Mouse (Mus musculus): Measurements from ENCODE around the gene Kcnj3. TPM values are rescaled to one million over a fixed set of nuclear protein-coding genes. Genes with fewer than 3 reads are reported as not detected.
"Not testable (repeated sequence)": the region's sequence is repeated elsewhere in the genome, so short reads cannot be mapped to it uniquely, and the experiment has no call there.

Gene Kcnj3
- under 1 TPM; 0.29 to 0.51 TPM for total RNA-seq (2021)
- long read RNA-seq, experiment 1: 0 reads
- long read RNA-seq, experiment 2: 0 reads

- intact Hi-C loops (cut with DNase I; ENCODE audit: low total_unique reads): no loop called here
- DNase-seq: no peak
Observed at GRCm38 (mm10) chr2:55435721-55436260, at the start of gene Kcnj3. Gene Kcnj3 (plus strand): TSS chr2:55435970.

GRCm38 (mm10) chr2:55390330-55390989 is 45.3 kb upstream of the Kcnj3 start:
- intact Hi-C loops (cut with DNase I; ENCODE audit: low total_unique reads): no loop called here
- DNase-seq: no peak

GRCm38 (mm10) chr2:55405307-55405706 is 30.5 kb upstream of the Kcnj3 start:
- no peak for DNase-seq
- intact Hi-C loops (cut with DNase I; ENCODE audit: low total_unique reads): no loop called here

DNA sequence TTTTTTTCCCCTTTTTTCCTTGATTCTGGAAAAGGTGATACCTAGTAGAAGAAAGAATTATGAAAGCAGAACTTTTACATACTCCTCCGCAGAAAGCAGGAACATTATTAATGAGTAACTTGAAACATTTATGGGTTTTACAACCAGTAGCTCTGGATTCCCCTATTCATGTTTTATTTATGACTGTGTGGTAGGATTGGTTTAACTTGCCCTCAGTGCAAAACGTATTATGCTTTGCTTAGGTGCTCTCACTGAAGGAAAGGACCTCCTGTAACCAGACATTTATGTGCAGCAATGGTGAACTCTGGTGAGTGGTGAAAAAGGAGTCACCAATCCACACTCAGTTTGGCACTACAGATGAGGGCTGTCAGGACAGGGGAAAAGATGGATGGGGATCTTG is 8.1 kb upstream of the Kcnj3 start:
- no peak for DNase-seq
- intact Hi-C loops (cut with DNase I; ENCODE audit: low total_unique reads): no loop called here

DNA sequence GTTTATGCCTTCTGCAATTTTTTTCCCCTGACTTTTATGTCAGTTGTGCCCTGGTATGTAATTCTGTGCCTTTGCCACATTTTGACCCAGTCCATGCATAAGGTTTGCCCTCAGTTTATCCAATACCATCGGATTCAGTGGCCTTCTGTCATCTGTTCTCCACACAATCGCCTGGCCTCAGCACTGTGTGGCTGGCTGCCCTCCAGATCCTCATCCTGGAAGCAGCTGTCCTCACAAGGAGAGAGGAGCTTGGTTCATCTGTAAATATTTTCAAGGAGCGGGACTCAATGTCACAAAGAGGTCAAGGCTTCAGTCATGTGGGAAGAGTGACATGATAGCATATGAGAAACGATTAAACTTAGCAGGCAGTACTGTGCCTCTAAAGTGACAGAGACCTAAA is 3.7 kb upstream of the Kcnj3 start:
- DNase-seq: no peak
- intact Hi-C loops (cut with DNase I; ENCODE audit: low total_unique reads): no loop called here

DNA sequence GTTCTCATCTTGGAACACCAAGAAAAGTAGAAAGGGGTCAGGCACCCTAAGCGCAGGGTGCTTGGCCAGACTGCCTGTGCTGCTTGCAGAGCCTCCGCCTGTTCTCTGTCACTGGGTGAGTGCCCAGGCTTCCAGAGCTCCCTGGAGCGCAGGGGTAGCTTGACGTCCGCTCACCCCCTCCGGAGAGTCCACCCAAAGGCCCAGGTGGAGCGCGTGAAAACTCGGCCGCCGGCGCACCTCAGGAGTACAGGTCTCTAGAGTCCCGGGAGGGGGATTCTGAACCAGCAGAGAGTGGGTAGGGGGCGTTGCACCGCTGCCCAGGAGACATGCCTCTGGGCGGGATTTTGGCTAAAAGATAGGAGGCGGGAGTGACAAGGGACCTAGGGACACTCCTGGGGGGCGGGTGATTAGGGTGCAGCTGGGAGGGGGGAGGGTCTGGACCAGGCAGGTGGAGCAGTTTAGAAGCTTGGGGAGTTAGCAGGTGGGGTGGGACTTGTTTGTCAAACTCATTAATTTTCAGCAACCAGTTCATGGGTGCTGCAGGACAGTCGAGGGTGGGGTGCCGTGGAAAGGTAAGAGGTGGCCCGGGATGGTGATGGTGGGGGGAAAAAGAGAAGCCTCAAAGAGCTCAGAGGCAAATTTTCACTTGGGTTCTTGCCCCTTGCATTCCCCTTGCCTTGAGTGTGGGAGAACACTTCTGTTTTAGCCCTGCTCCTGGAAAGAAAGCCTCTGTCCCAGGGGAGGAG is 664 bp downstream of the Kcnj3 start:
- no peak for DNase-seq
- intact Hi-C loops (cut with DNase I; ENCODE audit: low total_unique reads): no loop called here

- no peak for DNase-seq
Observed at GRCm38 (mm10) chr2:55437007-55437949, 1.5 kb downstream of the Kcnj3 start.

DNA sequence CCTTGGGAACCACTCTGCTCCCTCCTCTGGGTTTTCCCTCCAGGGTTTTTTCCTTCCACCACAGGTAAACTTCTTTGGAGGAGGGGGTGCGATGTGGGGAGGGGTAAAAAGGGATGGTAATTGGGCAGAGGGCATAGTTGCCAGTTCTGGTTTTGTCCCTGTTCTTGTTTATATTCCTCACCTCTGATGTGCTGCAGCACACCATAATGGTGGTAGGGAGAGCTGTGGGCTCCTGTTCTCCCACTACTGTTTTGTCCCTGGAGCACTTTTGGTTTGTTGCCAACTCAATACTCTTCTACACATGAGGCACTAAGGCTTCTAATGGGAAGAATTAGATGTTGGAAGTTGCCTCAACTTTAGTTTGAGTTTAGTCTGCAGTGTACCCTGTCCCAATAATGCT is 2.2 kb downstream of the Kcnj3 start:
- intact Hi-C loops (cut with DNase I; ENCODE audit: low total_unique reads): no loop called here
- DNase-seq: no peak

More at GRCm38 (mm10) chr2:55437007-55437949, 1.5 kb downstream of the Kcnj3 start:
- intact Hi-C loops (cut with DNase I; ENCODE audit: low total_unique reads): no loop called here

DNA sequence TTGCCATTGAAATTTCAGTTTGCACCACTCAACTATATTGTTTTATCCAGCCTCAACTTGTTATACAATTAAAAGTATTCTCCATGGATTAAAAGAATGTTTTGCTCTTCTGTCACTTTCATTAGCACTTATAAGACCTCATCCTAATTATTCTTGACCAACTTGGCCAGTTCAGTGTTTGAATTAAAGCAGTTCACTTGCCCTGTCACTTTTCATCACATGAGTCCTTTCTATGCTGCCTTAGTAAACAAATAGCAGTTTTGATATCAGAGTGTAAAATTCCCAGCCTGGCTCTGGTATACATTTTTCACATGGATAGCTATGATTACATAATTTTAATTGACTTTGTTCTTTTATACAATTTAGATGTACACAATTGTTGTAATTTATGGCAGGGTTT is 3.4 kb downstream of the Kcnj3 start:
- intact Hi-C loops (cut with DNase I; ENCODE audit: low total_unique reads): no loop called here
- DNase-seq: no peak

- intact Hi-C loops (cut with DNase I; ENCODE audit: low total_unique reads): no loop called here
- DNase-seq: no peak
Observed at GRCm38 (mm10) chr2:55442006-55442405, 6.2 kb downstream of the Kcnj3 start.

GRCm38 (mm10) chr2:55447298-55447697 is 11.5 kb downstream of the Kcnj3 start:
- no peak for DNase-seq
- intact Hi-C loops (cut with DNase I; ENCODE audit: low total_unique reads): no loop called here

DNA sequence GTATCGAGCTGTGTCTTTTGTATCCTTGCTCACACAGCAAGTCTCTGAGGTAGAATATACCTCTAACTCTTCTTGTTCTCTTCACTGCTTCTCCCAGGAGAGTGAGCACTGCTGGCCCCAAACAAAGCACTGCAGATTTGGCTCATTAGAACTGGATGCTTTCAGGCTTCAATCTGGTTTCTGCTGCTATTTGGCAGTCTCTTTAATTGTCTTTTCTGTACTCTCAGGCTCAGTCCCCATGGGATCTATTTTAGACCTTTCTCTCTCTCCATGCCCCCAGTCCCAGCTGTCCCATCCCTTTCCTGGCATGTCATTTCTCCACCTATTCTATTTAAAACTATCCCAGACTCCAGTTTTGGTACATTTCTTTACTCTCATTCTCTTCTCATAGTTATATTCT is 15.0 kb downstream of the Kcnj3 start:
- DNase-seq: no peak
- intact Hi-C loops (cut with DNase I; ENCODE audit: low total_unique reads): no loop called here

- intact Hi-C loops (cut with DNase I; ENCODE audit: low total_unique reads): no loop called here
- no peak for DNase-seq
Observed at GRCm38 (mm10) chr2:55459195-55459594, 23.4 kb downstream of the Kcnj3 start.

DNA sequence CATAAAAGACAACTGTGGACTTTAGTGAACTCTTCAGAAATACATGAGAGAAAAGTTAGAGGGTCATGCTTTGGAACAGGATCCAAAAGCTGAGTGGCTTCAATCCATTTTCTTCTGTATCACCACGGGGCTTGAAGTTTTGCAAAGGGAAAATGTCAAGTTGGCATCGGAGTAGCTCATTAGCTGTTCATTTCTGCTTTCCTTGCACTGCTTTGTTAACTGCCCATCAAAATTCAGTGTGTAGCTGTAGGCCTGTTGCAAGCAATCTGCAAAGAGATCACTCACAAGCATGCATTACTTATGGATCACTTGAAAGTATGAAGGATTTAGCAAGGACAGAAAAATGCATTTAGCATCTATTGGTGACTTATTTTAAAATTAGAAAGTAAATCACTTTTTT is 33.4 kb downstream of the Kcnj3 start:
- no peak for DNase-seq
- intact Hi-C loops (cut with DNase I; ENCODE audit: low total_unique reads): no loop called here

DNA sequence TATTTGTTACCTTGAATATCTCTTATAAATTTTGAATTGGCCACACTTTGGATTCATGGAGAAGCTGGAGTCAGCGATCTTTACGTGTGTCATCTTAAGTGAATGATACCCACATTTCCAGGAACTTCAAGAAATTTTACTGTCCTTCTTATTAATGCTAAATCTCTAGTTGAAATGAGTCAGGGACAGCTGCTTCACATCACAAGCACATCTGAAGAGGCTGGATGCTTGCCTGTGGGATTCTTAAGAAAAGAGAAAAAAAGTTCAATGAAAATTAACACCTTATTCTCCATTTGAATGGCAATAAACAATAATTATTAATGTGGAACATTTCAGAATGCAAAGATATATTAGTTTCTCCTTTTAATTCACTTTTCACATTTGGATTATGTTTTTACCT is 34.2 kb downstream of the Kcnj3 start:
- DNase-seq: no peak
- intact Hi-C loops (cut with DNase I; ENCODE audit: low total_unique reads): no loop called here

- no peak for DNase-seq
- intact Hi-C loops (cut with DNase I; ENCODE audit: low total_unique reads): no loop called here
Observed at GRCm38 (mm10) chr2:55479511-55479910, 43.7 kb downstream of the Kcnj3 start.

GRCm38 (mm10) chr2:55479933-55480601 is 44.3 kb downstream of the Kcnj3 start:
- peak; percentile 12 for DNase-seq

GRCm38 (mm10) chr2:55480602-55480965 is 44.8 kb downstream of the Kcnj3 start:
- intact Hi-C loops (cut with DNase I; ENCODE audit: low total_unique reads): no loop called here
- no peak for DNase-seq

More at GRCm38 (mm10) chr2:55479933-55480601, 44.3 kb downstream of the Kcnj3 start:
- intact Hi-C loops (cut with DNase I; ENCODE audit: low total_unique reads): no loop called here

DNA sequence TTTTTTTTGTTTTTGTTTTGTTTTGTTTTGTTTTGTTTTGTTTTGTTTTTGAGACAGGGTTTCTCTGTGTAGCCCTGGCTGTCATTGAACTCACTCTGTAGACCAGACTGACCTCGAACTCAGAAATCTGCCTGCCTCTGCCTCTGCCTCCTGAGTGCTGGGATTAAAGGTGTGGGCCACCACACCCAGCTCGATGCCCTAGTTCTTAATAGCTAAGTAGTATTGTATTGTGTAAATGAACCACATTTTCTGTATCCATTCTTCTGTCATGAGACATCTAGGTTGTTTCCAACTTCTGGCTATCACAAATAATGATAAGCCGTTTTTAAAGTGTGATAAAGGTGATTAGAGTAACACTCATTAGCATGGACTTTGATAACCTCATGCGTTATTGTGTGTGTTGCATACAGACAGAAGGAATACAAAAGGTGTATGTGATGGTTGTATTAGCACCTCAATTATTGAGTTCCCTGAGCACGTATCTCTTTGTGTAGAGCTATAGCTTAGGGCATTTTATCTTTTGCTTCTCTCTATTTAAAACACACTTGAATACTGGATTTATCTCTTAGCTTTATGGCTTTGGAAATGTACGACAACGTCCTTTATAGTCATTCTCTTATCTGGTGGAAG is 49.8 kb downstream of the Kcnj3 start:
- DNase-seq; intact Hi-C loops (cut with DNase I; ENCODE audit: low total_unique reads): not testable (repeated sequence)
